Mouse (Mus musculus) gastrocnemius, adult 18-20 months (tissue): ENCODE measurements around the gene Zfp81. TPM values are rescaled to one million over a fixed set of nuclear protein-coding genes. Genes with fewer than 3 reads are reported as not detected.
"Not testable (repeated sequence)": the region's sequence is repeated elsewhere in the genome, so short reads cannot be mapped to it uniquely, and the experiment has no call there.

Experiments used
- DNase-seq: peaks from one replicate; pipeline ENCODE4 v3.0.0; 2021; ENCODE audit warnings: low spot score
- long read RNA-seq, 2 experiments: library from polyadenylated mRNA; stranded (forward); transcript quantifications; one replicate each; pipeline ENCODE4 v2.0.0; 2021
- total RNA-seq, 2 experiments: library from RNA; stranded (reverse); gene quantifications; 2 replicates each; pipeline ENCODE4 v1.2.3; 2021

Gene Zfp81
- 1 to 10 TPM; 2.6 to 2.8 TPM for total RNA-seq
- long read RNA-seq, experiment 1, result 0 reads
- long read RNA-seq, experiment 2, full-length matches to known transcripts, result 1 of 1 reads
- long read RNA-seq, experiment 2, partial matches to known transcripts, result 0 of 1 reads
- long read RNA-seq, experiment 2, other reads (novel, unspliced or antisense), result 0 of 1 reads

- peak; percentile 88 for DNase-seq
Measured at GRCm38 (mm10) chr17:33358411-33359384, at the start of gene Zfp81. Gene Zfp81, minus strand, starts transcription at chr17:33358878.

GRCm38 (mm10) chr17:33394182-33395034 lies 35.7 kb upstream of the Zfp81 start, which contains the start of gene Zfp101:
Gene Zfp101, minus strand, starts transcription at chr17:33394641.
- DNase-seq, result peak; percentile 93

- DNase-seq, result no peak
Measured at GRCm38 (mm10) chr17:33392271-33392670, 33.6 kb upstream of the Zfp81 start.

DNA sequence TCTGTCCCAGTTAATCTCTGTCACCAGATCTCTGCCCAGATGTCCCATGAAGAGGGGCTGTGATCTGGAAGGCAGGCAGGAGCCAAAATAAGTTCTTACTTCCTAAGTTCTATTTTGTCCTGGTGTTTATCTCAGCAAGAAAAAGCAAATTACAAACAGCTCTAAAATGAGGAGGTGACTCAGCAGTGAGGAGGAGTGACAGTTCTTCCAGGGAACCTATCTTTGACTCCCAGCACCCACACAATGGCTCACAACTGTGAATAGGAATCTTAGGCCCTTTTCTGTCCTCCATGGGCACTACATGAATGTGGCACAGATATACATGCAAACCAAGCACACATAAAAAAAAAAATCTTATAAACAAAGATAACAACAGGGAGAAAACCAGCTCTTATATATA lies 27.0 kb upstream of the Zfp81 start:
- DNase-seq, result no peak

DNA sequence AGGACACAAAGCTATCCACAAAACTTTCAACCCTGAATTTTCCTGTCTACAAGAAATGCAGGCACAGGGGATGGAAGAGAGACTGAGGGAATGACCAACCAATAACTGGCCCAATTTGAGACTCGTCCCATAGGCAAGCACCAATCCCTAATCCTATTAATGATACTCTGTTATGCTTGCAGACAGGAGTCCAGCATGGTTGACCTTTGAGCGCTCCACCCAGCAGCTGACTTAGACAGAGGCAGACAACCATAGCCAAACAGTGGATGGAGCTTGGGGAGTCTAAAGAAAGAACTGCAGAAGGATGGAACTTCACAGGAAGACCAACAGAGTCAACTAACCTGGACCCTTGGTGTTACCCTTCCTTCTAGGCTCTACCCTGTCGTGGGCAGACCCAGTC lies 14.1 kb upstream of the Zfp81 start:
- DNase-seq, result no peak

GRCm38 (mm10) chr17:33352981-33353380 lies 5.7 kb downstream of the Zfp81 start:
- no peak for DNase-seq

DNA sequence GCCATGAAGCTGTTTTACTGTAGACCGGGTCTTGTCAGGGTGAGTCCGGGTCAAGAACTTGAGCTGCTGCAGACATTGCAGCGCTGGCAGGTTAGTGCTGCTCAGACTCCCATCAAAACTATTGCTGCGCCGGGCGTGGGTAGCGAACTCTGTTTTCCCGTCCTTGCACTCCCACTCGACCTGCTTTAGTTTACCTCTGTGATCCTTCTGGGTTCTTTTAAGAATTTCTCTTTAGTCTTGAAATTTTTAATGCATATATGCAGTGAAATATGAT lies 68.9 kb downstream of the Zfp81 start:
- DNase-seq, result not testable (repeated sequence)

- not testable (repeated sequence) for DNase-seq
Measured at GRCm38 (mm10) chr17:33289039-33289875, 69.4 kb downstream of the Zfp81 start, which contains the start of gene Zfp955b. Gene Zfp955b, plus strand, starts transcription at chr17:33289544.

Other genes starting within 250 kb of the Zfp81 start
- gene Morc2b, start 219.2 kb downstream of the Zfp81 start, total RNA-seq, result under 1 TPM; 0.33 to 0.41 TPM
- not detected for gene Olfr55, start 190.4 kb downstream of the Zfp81 start, total RNA-seq
- gene Olfr239, start 167.6 kb downstream of the Zfp81 start, total RNA-seq, result not detected
- gene Olfr1564, start 137.2 kb downstream of the Zfp81 start, total RNA-seq, result under 1 TPM; 0.17 to 0.37 TPM
- 1 to 10 TPM; 3.8 to 3.9 TPM for gene Zfp955a, start 103.7 kb downstream of the Zfp81 start, total RNA-seq
- gene Olfr63, start 94.2 kb downstream of the Zfp81 start, total RNA-seq, result not detected
- gene Zfp955b, start 69.3 kb downstream of the Zfp81 start, total RNA-seq, result 10 to 100 TPM in 1 of 2 experiments, 1 to 10 TPM in 1; 9.7 to 10.9 TPM
- 1 to 10 TPM; 1.7 to 2.6 TPM for gene Zfp101, start 35.8 kb upstream of the Zfp81 start, total RNA-seq
- not detected for gene Actl9, start 74.0 kb upstream of the Zfp81 start, total RNA-seq
- 1 to 10 TPM; 4.7 TPM for gene Adamts10, start 165.3 kb upstream of the Zfp81 start, total RNA-seq
- under 1 TPM; 0.76 to 0.94 TPM for gene Myo1f, start 196.8 kb upstream of the Zfp81 start, total RNA-seq